Mouse (Mus musculus) heart, embryonic 16.5 days (tissue): ENCODE data around the gene Sbds. TPM values are rescaled to one million over a fixed set of nuclear protein-coding genes. Genes with fewer than 3 reads are reported as not detected.

ENCODE experiments used
- ATAC-seq: fragments of 200-750 bp; cut with Nextera tagmentation; replicated peaks from 2 replicates; pipeline ENCODE4 v1.8.0; 2017; ENCODE audit warnings: moderate number of reproducible peaks; ENCODE audit not compliant: insufficient read depth, low FRiP score; ENCODE audit errors: extremely low read depth
- H3K27ac ChIP-seq: fragments of 300-500 bp; sonication (generic); 2 replicates; pipeline ENCODE4 v1.5.1; 2014; ENCODE audit warnings: mild to moderate bottlenecking, low read length, control low read depth, moderate library complexity
- H3K27me3 ChIP-seq: fragments of 300-500 bp; sonication (generic); 2 replicates; pipeline ENCODE4 v1.6.1; 2014; ENCODE audit warnings: low read length, mixed read lengths; ENCODE audit not compliant: control insufficient read depth, insufficient read depth
- H3K36me3 ChIP-seq: fragments of 300-500 bp; sonication (generic); 2 replicates; pipeline ENCODE4 v1.6.1; 2014; ENCODE audit not compliant: control insufficient read depth, insufficient read depth
- H3K4me1 ChIP-seq: fragments of 300-500 bp; sonication (generic); 2 replicates; pipeline ENCODE4 v1.6.1; 2014; ENCODE audit warnings: low read length, mixed read lengths; ENCODE audit not compliant: control insufficient read depth, insufficient read depth
- H3K4me2 ChIP-seq: fragments of 300-500 bp; sonication (generic); 2 replicates; pipeline ENCODE4 v1.6.1; 2014; ENCODE audit warnings: low read depth, mild to moderate bottlenecking, control low read depth, low read length
- H3K4me3 ChIP-seq: fragments of 300-500 bp; sonication (generic); 2 replicates; pipeline ENCODE4 v1.5.1; 2014; ENCODE audit warnings: mild to moderate bottlenecking, control low read depth, low read length
- H3K9ac ChIP-seq: fragments of 300-500 bp; sonication (generic); 2 replicates; pipeline ENCODE4 v1.6.1; 2014; ENCODE audit warnings: low read length, control low read depth
- H3K9me3 ChIP-seq: fragments of 300-500 bp; sonication (generic); replicated peaks from 2 replicates; pipeline ENCODE4 v1.6.1; 2016; ENCODE audit warnings: low read length; ENCODE audit not compliant: control insufficient read depth
- WGBS: fragments of 180-500 bp; shearing (Covaris S2); extraction: QIAGEN DNeasy Blood & Tissue Kit; methylation state at CpG from one replicate; pipeline ENCODE4 v1.1.7; 2014; 5-methylcytosine and 5-hydroxymethylcytosine counted together
- polyA plus RNA-seq: library from polyadenylated mRNA; unstranded; fragments of >200 nt; fragmentation: Nextera tagmentation; extraction: Ambion mirVana; gene quantifications from 2 replicates; pipeline ENCODE4 v1.2.1, GENCODE M21; 2015

Gene Sbds
- polyA plus RNA-seq, 1 experiment from 2014 or later: 65.7 TPM

- ATAC-seq: no peak
- Histone ChIP-seq H3K4me2 (no peak overlapping the region), H3K36me3 (peaks cover 29% of the 10 kb centered on the region)
Measured at GRCm38 (mm10) chr5:130197981-130198380, 57.3 kb downstream of the Sbds start.

DNA sequence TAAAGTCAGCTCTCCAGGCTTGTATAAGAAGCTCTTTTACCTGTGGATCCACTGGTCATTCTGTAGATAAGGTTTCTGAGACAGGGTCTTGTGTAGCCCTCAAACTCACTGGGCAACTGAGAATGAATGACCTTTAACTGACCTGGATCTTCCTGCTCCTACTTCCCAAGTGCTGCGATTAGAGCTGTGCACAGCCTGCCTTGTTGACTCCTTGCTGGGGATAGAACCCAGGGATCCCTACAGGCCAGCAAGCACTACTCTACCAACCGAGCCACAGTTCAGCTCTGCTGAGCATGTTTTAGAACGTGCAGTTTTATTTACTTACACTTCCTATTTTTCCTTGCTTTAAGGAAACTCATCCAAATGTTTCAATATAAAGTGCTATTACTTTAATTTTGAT lies 57.9 kb downstream of the Sbds start:
- no peak overlapping the region for H3K4me3 ChIP-seq
- no peaks in the 10 kb centered on the region for H3K9me3 ChIP-seq
- peaks cover 29% of the 10 kb centered on the region for H3K36me3 ChIP-seq
- no peaks in the 10 kb centered on the region for H3K27me3 ChIP-seq
- no peak overlapping the region for H3K9ac ChIP-seq
- 57% methylated on average over 3 of the region's 3 CpGs for WGBS
- peaks cover 12% of the 10 kb centered on the region for H3K4me1 ChIP-seq
- no peak for ATAC-seq
- no peak overlapping the region for H3K4me2 ChIP-seq
- no peak overlapping the region for H3K27ac ChIP-seq

More at GRCm38 (mm10) chr5:130197981-130198380, 57.3 kb downstream of the Sbds start:
- WGBS: 91% methylated on average over 7 of the region's 7 CpGs
- H3K9me3 ChIP-seq: no peaks in the 10 kb centered on the region
- H3K4me3 ChIP-seq: no peak overlapping the region
- H3K27ac ChIP-seq: no peak overlapping the region
- H3K9ac ChIP-seq: no peak overlapping the region
- no peaks in the 10 kb centered on the region for H3K27me3 ChIP-seq
- H3K4me1 ChIP-seq: peaks cover 9% of the 10 kb centered on the region

DNA sequence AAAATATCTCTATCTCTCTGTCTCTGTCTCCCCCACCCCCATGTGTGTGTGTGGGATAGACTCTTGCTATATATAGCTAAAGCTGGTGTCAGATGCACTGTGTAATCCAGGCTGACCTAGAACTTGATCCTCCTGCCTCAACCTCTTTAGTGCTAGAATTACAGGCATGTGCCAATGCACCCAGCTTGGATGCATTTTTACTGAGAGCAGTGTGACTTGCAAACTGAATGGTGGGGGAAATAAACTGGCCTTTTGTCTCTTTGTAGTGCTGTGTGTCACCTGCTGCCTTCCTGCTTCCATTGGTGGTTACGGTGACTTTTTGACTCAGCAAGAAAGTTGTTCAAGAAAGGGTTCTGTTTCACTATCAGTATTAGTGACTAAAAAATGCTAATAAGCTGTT lies 59.0 kb downstream of the Sbds start:
- Histone ChIP-seq H3K4me3 (no peak overlapping the region), H3K9ac (no peak overlapping the region), H3K27me3 (no peaks in the 10 kb centered on the region), H3K27ac (no peak overlapping the region), H3K4me1 (peaks cover 18% of the 10 kb centered on the region), H3K4me2 (no peak overlapping the region), H3K9me3 (no peaks in the 10 kb centered on the region), H3K36me3 (peaks cover 26% of the 10 kb centered on the region)
- no peak for ATAC-seq
- 88% methylated on average over 1 of the region's 1 CpGs for WGBS

Other genes with a start within 250 kb of the Sbds start
- 20.8 and 23.0 TPM in 2 replicates for gene Asl, start 226.3 kb downstream of the Sbds start, polyA plus RNA-seq
- gene Crcp, start 226.2 kb downstream of the Sbds start, polyA plus RNA-seq: 24.4 and 26.2 TPM in 2 replicates
- 26.5 and 27.6 TPM in 2 replicates for gene Tpst1, start 182.2 kb downstream of the Sbds start, polyA plus RNA-seq
- 5.5 and 5.6 TPM in 2 replicates for gene Kctd7, start 110.7 kb downstream of the Sbds start, polyA plus RNA-seq
- gene Rabgef1, start 83.7 kb downstream of the Sbds start, polyA plus RNA-seq: 21.6 and 22.0 TPM in 2 replicates
- gene Tmem248, start 38.4 kb downstream of the Sbds start, polyA plus RNA-seq: 21.6 and 28.5 TPM in 2 replicates
- gene Tyw1, start 89 bp upstream of the Sbds start, polyA plus RNA-seq: 16.1 and 17.7 TPM in 2 replicates
- gene Caln1, start 113.9 kb upstream of the Sbds start, polyA plus RNA-seq: 0.30 and 0.46 TPM in 2 replicates
- not detected in 2 replicates for gene A330070K13Rik, start 129.1 kb upstream of the Sbds start, polyA plus RNA-seq